Mouse (Mus musculus) kidney, adult 11 months (tissue): ENCODE measurements at regions not wholly inside any gene's neighbourhood (a gene's known extent, or its start where the extent isn't known, plus 50 kb on each side); places are given as distances from the start of the nearest gene placed in this dataset.
A peak's percentile ranks its signal among the peaks of the same experiment; 100 is the strongest.

Source experiments
- DNase-seq: peaks from one replicate; pipeline ENCODE4 v3.0.0; 2022

- peak; percentile 26 for DNase-seq
Observed at GRCm38 (mm10) chr9:96419151-96419550, 54.9 kb upstream of the Atp1b3 start.

- no peak for DNase-seq
Observed at GRCm38 (mm10) chr9:96415873-96416570, 51.8 kb upstream of the Atp1b3 start.
